In the genomic region with DNA sequence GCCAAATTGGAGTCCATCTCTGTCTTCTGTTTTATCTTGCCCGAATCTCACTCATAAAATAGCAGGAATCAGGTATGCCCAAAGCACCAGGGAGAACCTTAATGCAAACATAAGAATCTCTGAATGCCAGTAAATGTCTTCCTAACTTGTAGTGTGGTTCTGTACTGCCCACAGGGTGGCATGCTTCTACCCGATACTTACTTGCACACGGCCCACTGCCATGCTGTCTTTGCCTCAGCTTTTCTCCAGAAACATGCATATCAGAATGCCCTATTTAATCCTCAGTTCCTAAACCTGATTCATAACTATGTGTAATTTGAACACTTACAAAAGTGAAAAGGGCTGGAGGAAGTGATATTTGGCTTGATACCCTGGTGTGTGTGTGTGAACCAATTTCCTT, we compare ENCODE assay signal across 23 mouse cellular contexts. TPM values are rescaled to one million over a fixed set of nuclear protein-coding genes. Genes with fewer than 3 reads are reported as not detected.
DNase-seq lines count a peak whose midpoint lies in the region; ATAC-seq and TF ChIP-seq lines count a peak whose summit lies in the region.
"Had no signal": no experiment of that assay in that cellular context is flagged by ENCODE, and none has a peak within 500 bp of the region (broad histone marks: within the 10 kb centered on the region; RNA-seq: fewer than 3 reads in every experiment).

No protein-coding gene starts in this region.

- 83% methylated on average over 3 of the region's 3 CpGs for WGBS in kidney, postnatal 0 days

- TF ChIP-seq CTCF in kidney, postnatal 0 days (IDR thresholded peaks at IDR 0.05; ENCODE audit: low read depth): peak; percentile 27; the same call in 1 of the 2 replicates

- H3K27ac ChIP-seq in kidney, postnatal 0 days: no peak overlapping the region
- H3K27ac ChIP-seq: embryonic facial prominence, embryonic 12.5 days; forebrain, embryonic 12.5 days; hindbrain, embryonic 12.5 days; limb, embryonic 10.5 days had no signal

- ATAC-seq in kidney, postnatal 0 days (replicated peaks; ENCODE audit: low FRiP score, low read depth): no peak
- ATAC-seq in granulocyte monocyte progenitor cell, adult 5-6 weeks (replicated peaks; ENCODE audit: poor library complexity, severe bottlenecking): peak; percentile 35
- ATAC-seq in erythroid progenitor cell, adult 5-6 weeks (replicated peaks; ENCODE audit: low FRiP score, poor library complexity, severe bottlenecking): no peak
- no peak for ATAC-seq in cerebellum, adult (ENCODE audit: insufficient number of reproducible peaks, low FRiP score, low TSS enrichment)
- ATAC-seq: inflammation-experienced regulatory T-cells, adult 6 months; lung, postnatal 0 days had no signal

- no peak overlapping the region for H3K9ac ChIP-seq in kidney, postnatal 0 days (ENCODE audit: low read depth, low read length)
- H3K9ac ChIP-seq: embryonic facial prominence, embryonic 12.5 days; forebrain, embryonic 12.5 days; heart, embryonic 12.5 days; hindbrain, embryonic 12.5 days had no signal

- H3K4me2 ChIP-seq in kidney, postnatal 0 days (ENCODE audit: low read length): no peak overlapping the region
- H3K4me2 ChIP-seq: embryonic facial prominence, embryonic 12.5 days; forebrain, embryonic 12.5 days; heart, embryonic 12.5 days; hindbrain, embryonic 12.5 days had no signal

- no peak overlapping the region for H3K4me3 ChIP-seq in kidney, postnatal 0 days (replicated peaks; ENCODE audit: low read depth, low read length)
- H3K4me3 ChIP-seq: embryonic facial prominence, embryonic 12.5 days; forebrain, embryonic 12.5 days; heart, embryonic 12.5 days; hindbrain, embryonic 12.5 days; limb, embryonic 10.5 days had no signal

- H3K36me3 ChIP-seq in kidney, postnatal 0 days (ENCODE audit: insufficient read depth, low read length): no peaks in the 10 kb centered on the region
- H3K36me3 ChIP-seq: embryonic facial prominence, embryonic 12.5 days; forebrain, embryonic 12.5 days; heart, embryonic 12.5 days; hindbrain, embryonic 12.5 days; limb, embryonic 10.5 days had no signal

- no peaks in the 10 kb centered on the region for H3K27me3 ChIP-seq in kidney, postnatal 0 days (ENCODE audit: insufficient read depth, low read length)
- H3K27me3 ChIP-seq: embryonic facial prominence, embryonic 12.5 days; forebrain, embryonic 12.5 days; heart, embryonic 12.5 days; hindbrain, embryonic 12.5 days had no signal

- H3K9me3 ChIP-seq in kidney, postnatal 0 days (replicated peaks; ENCODE audit: low read length): no peaks in the 10 kb centered on the region
- H3K9me3 ChIP-seq: embryonic facial prominence, embryonic 12.5 days; forebrain, embryonic 12.5 days; heart, embryonic 12.5 days; hindbrain, embryonic 12.5 days; limb, embryonic 10.5 days had no signal

- DNase-seq in kidney, postnatal 0 days (ENCODE audit: low spot score): no peak
- no peak for DNase-seq in kidney, postnatal 36 days
- DNase-seq in 416B (ENCODE audit: low read depth) (peak; percentile 63), A20 (ENCODE audit: low read depth, low spot score) (peak; percentile 5)
- no peak for DNase-seq in ovary, postnatal 36 days (ENCODE audit: low spot score)
- DNase-seq: adrenal gland, postnatal 25 days; cerebellum, adult 18-20 months; cerebellum, postnatal 14 days; kidney, adult 8-10 months; kidney, postnatal 25 days; liver; right cerebral cortex, postnatal 25 days; thymus, postnatal 25 days had no signal

- no peaks in the 10 kb centered on the region for H3K4me1 ChIP-seq in kidney, postnatal 0 days (replicated peaks; ENCODE audit: insufficient read depth, low read length)
- H3K4me1 ChIP-seq: embryonic facial prominence, embryonic 12.5 days; forebrain, embryonic 12.5 days; heart, embryonic 12.5 days; hindbrain, embryonic 12.5 days; limb, embryonic 10.5 days had no signal

RNA-seq across cellular contexts. Expression of a gene that starts 22.7 kb away (rescaled TPM):
- polyA plus RNA-seq in kidney, postnatal 0 days (2015; fragmentation: Nextera tagmentation; extraction: Ambion mirVana): 4.4 and 4.6 TPM in 2 replicates
- 0.88 and 1.4 TPM in 2 replicates for total RNA-seq in granulocyte monocyte progenitor cell, adult 5-6 weeks (2014; fragmentation: Nextera tagmentation)
- 0.82 and 1.1 TPM in 2 replicates for total RNA-seq in granulocyte monocyte progenitor cell, adult 5-6 weeks (2017)
- total RNA-seq in erythroid progenitor cell, adult 5-6 weeks (2015; ENCODE audit: low replicate concordance): 40.7 and 43.6 TPM in 2 replicates
- 34.5 and 37.7 TPM in 2 replicates for total RNA-seq in erythroid progenitor cell, adult 5-6 weeks (2017; ENCODE audit: low replicate concordance)

Comparison
In these comparisons a context has a peak if more than half of its experiments do, and no peak if none do; other contexts are left out.
1. DNase-seq: peak in 416B (single experiment) and A20 (single experiment); none in kidney, postnatal 0 days (single experiment), kidney, postnatal 36 days (0 of 2) and ovary, postnatal 36 days (single experiment).
2. RNA of a gene that starts 22.7 kb away (total RNA-seq): 34.5 to 43.6 TPM in erythroid progenitor cell, adult 5-6 weeks; 0.82 to 1.4 TPM in granulocyte monocyte progenitor cell, adult 5-6 weeks; every median in the first group is over 10 times any median in the second.